Mouse (Mus musculus): Measurements from ENCODE around the gene Ppp1r14c.
"Not testable (repeated sequence)": the region's sequence is repeated elsewhere in the genome, so short reads cannot be mapped to it uniquely, and the experiment has no call there.

DNA sequence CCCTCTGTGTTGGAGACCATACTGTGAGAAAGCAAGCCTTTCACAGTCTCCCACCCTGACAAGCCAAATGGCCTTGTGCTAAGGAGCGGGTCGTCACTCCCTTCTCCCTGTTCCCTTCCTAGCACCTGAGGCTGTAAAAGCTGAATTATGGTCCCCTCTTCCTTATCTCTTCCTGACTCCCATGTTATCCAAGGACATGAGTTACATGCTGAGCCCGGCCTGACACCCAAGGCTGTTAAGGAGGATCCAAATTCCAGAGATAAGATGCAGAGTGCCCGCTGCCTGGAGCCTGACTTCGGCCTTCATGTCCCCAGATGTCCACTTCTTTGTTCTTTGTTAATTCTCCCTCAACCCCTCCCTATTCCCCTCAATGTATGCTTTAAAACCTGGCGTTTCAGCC, 135.0 kb downstream of the Ppp1r14c start:
- not testable (repeated sequence) for TF ChIP-seq POLR2A (IDR thresholded peaks at IDR 0.05; ENCODE audit: low read depth, low read length); CTCF (conservative IDR thresholded peaks at IDR 0.05; ENCODE audit: insufficient read depth, insufficient read length, low read depth, low read length)

Data from kidney, adult 2 months (tissue).